Mouse (Mus musculus): ENCODE results near the gene Arhgap20.
A peak's percentile ranks its signal among the peaks of the same experiment; 100 is the strongest.

Gene Arhgap20

GRCm38 (mm10) chr9:51764921-51765416 is at the start of gene Arhgap20:
Gene Arhgap20, plus strand, starts transcription at chr9:51765337.
- DNase-seq (ENCODE audit: low read depth, low spot score), result peak; percentile 79

GRCm38 (mm10) chr9:51718793-51719192 is 46.3 kb upstream of the Arhgap20 start:
- DNase-seq (ENCODE audit: low read depth, low spot score), result no peak

- no peak for DNase-seq (ENCODE audit: low read depth, low spot score)
These were observed 37.2 kb upstream of the Arhgap20 start for GRCm38 (mm10) chr9:51727960-51728359.

- no peak for DNase-seq (ENCODE audit: low read depth, low spot score)
These were observed 29.7 kb upstream of the Arhgap20 start for GRCm38 (mm10) chr9:51735180-51736034.

GRCm38 (mm10) chr9:51736750-51737368 is 28.3 kb upstream of the Arhgap20 start:
- peak; percentile 36 for DNase-seq (ENCODE audit: low read depth, low spot score)

- no peak for DNase-seq (ENCODE audit: low read depth, low spot score)
These were observed 26.8 kb upstream of the Arhgap20 start for GRCm38 (mm10) chr9:51738349-51738748.

DNA sequence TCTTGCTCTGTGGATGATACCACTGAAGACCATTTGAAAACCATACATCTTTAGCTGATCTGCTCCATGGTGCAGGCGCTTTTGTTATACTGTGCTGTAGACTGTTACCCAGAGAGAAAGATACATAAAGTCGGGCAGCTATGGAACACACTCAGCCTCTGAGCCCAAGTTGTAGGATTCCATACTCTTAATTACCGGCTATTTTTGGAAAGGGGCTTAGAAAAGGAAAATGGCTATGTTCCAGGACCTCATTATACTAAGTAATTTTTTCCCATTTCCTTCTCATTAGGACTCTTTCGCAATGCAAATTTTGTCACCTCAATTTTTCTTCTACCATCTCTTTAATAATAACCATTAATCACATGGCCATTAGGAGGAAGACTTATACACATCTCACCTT is 25.3 kb upstream of the Arhgap20 start:
- DNase-seq (ENCODE audit: low read depth, low spot score), result no peak

DNA sequence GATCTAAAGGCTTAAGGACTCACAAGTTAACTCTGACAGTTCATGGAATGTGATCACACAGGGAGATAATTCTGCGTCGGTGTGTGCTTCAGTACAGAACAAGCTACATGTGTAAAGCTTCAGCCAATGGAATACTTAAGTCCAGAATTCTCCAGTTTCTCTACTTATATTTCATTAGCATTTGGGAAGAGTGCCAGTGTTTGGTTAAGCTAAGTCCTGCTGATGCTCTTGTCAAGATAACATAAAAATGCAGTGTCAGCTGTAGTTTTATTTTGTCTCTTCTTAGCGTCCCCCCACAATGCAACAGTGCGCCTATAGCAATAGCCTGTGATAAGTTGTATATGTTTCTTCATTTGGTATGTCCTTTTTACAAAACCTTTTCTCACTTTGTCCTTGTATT is 15.0 kb upstream of the Arhgap20 start:
- no peak for DNase-seq (ENCODE audit: low read depth, low spot score)

DNA sequence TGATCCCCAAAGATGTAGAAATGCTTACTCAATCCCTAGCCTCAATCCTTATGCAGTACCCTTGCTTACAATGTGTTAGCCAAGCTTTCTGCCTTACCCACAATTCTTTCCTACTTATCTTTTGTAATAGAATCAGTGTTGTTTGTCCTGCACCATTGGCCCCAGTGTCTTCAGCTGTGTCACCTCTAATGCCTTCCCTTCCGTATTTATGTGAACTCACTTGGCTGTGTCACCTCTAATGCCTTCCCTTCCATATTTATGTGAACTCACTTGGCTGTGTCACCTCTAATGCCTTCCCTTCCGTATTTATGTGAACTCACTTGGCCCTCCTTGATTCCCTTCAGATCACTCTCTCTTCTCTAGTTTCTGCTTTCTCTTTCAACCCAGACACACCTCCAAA is 4.1 kb upstream of the Arhgap20 start:
- DNase-seq (ENCODE audit: low read depth, low spot score), result no peak

DNA sequence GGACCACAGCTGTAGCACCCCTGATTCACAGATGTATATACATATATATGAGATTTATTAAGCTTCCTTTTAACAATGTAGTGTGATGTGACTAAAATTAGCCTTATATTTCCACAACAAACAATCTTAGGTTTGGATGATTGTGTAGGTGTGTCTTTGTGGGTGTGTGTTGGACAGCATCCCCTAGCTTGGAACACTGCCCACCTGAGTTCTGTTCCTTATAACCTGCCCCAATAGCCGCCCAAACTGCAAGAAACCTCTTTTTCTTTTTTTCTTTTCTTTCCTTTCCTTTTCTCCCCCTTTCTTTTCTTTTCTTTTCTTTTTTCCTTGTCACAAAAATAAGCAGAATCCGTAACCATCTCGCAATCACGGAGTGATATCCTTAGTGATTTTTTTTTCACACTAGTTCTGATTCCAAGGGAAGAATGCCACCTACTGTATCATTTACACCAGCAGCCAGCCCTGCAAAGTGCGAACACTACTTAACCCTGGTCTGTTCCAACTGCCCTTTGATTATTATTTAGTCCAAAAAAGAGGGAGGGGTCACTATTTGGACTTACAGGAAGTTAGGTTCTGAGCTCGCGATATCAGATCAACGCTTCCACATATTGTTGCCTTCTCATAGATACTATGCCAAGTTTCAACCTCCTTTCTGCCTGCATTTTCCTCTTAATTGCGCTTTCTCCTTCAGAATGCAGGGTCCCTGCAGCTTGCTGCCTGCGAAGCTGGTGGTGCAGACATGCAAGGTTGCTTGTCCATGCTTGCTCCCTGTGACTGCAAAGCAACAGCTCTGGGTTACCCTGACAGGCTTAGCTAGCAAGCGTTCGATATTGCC is 879 bp upstream of the Arhgap20 start:
- DNase-seq (ENCODE audit: low read depth, low spot score), result peak; percentile 55

DNA sequence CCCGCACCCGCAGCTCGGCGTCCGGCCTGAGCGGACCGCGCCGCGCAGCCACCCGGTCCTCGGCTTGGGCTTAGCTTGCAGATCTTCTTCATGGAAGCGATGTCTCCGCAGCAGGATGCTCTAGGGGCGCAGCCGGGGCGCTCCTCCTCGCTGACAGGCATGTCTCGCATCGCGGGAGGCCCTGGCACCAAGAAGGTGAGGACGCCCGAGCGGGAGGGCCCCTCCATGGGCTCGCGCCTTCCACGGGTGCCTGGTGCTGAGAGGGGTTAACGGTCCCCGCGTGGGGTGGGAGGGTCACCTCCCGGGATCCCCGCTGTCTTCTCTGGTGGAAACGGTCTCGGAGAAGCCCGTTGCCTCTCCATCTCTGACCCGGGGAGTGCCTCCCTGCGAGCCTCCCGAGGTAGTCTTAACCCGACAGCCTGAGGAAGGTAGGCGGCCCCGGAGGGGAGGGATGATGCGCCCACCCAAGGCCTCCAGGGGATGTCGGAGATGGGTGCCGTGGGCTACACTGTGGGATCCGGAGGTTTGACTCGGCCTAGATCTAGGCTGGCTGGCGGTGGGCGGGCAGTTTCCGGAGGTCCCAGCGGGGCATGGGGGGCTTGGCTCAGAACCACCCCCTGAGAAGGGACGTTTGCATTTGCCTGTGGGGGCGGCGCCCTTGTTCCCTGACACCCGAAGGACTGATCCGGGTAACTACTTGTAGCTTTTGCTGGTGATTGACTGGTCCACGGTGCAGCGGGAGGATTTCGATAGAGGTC is 459 bp downstream of the Arhgap20 start:
- DNase-seq (ENCODE audit: low read depth, low spot score), result peak; percentile 4

DNA sequence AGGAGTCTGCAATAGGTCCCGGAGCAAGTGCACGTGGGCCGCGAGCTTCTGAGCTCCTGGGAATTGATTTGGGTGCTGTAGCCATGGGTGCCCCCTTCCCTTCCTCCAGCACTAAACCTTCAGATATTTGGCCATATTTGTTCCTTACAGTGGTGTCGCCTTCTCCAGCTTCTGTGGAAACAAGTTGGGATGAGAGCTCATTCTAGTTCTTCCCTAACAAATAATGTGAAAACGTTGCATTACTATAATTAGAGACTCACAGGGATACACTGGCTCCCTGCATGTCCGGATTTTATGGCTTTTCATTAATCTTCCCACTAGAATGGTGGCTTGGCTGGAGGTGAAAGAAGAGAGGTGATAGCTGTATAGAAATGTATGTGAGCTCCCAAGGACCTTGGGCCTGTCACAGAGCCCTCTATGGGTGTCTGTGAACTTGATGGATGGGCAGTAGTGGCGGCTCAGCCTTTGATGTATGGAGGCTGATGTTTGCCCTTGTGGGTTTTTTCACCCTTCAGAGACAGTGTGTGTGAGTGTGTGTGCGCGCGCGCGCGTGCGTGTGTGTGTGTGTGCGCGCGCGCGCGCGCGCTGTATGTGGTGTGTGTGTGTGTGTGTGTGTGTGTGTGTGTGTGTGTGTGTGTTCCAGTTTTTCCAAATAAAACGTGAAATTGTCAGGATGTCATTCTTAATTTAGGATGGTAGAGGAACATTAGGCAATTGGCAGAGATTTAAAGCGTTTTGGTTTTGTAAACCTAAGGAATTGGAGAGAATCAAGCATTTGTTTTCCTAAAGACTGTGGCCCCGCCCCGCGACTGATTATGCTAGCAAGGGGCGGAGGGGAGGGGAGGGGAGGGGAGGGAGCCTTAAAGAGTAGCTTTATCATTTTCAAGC is 1.3 kb downstream of the Arhgap20 start:
- peak; percentile 46 for DNase-seq (ENCODE audit: low read depth, low spot score)

DNA sequence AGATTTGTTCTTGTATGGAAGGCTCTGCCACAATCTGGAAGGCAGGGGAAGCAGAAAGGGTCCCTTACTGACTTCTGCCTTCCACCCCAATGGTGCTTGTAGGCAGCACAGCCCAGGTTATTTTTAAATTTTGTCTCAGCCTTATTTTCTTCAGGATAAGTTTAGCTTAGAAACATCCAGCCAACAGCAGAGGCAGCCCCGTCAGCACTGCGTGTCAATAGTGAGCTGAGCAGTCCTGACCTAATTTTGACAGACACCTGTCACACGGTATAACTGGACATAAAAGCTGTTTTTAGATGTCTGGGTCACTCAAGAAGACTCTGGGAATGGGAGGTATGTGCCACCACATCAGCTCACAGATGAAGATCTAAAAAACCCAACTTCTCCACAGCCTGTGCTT is 9.1 kb downstream of the Arhgap20 start:
- no peak for DNase-seq (ENCODE audit: low read depth, low spot score)

- no peak for DNase-seq (ENCODE audit: low read depth, low spot score)
These were observed 11.3 kb downstream of the Arhgap20 start for GRCm38 (mm10) chr9:51776459-51776858.

- DNase-seq (ENCODE audit: low read depth, low spot score), result no peak
These were observed 12.0 kb downstream of the Arhgap20 start for GRCm38 (mm10) chr9:51777180-51777579.

- DNase-seq (ENCODE audit: low read depth, low spot score), result no peak
These were observed 14.1 kb downstream of the Arhgap20 start for GRCm38 (mm10) chr9:51779232-51779631.

- no peak for DNase-seq (ENCODE audit: low read depth, low spot score)
These were observed 16.0 kb downstream of the Arhgap20 start for GRCm38 (mm10) chr9:51781092-51781491.

DNA sequence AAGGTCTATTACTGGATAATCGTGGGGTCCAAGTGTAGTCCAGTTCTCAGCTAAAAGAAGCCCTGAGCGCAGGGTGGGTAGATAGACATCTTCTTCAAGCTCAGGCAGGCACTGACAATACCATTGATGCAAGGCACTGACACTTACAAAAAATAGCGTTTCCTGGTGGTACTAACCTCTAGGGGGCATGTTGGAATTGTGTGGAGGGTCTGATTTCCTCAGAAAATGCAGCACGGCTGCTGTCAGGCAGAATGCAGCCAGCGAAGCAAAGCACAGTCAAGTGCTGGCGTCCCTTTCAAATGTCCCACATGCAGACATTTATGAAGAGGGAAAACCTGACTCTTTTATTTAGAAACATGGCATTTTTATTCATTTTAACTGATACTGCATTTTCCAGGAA is 22.2 kb downstream of the Arhgap20 start:
- DNase-seq (ENCODE audit: low read depth, low spot score), result peak; percentile 8

DNA sequence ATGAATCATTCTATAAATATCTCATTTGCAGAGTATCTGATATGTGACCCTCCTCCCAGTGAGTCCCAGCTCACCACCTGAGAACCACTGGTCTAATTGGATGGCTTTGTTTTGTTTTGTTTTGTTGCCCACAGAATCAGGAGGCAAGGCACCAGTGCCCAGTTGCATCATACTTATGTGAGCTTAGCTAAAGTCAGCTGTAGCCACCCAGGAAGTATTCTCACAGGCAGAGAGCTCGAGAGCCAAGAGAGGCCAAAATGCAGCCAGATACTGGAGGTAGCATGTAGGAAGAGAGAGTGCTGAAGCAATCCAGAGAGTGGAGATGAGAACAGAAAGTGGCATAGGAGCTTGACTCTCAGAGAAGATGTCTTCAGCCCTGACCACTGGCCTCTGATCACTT is 23.3 kb downstream of the Arhgap20 start:
- no peak for DNase-seq (ENCODE audit: low read depth, low spot score)

GRCm38 (mm10) chr9:51795206-51795605 is 30.1 kb downstream of the Arhgap20 start:
- no peak for DNase-seq (ENCODE audit: low read depth, low spot score)

Measured in brain, embryonic 18.5 days (tissue).